Mouse (Mus musculus): ENCODE data around the gene Atrnl1. TPM values are rescaled to one million over a fixed set of nuclear protein-coding genes. Genes with fewer than 3 reads are reported as not detected.

Gene Atrnl1
- polyA plus RNA-seq, 1 experiment, result 5.6 TPM

DNA sequence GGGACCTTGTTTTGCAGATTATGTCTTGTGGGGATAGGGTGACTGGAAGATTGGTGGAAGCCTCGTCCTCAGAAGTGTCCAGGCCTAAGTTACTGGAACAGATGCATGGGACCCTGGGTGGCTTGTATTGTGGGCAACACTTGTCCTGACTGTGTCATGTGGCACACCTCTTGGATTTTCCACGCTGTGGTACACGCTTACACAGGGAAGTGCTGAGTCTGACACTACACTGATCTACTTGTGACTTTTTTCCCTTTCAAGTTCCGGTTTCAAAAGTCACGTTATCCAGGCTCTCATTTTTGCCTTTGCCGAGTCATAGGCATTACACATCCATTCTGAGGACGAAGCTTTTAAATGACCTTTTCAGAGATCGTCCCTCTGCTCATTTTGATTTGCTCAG, 314.0 kb downstream of the Atrnl1 start:
- DNase-seq (ENCODE audit: low read depth in 1 of 2, low spot score in 2 of 2), result no peak
- Histone ChIP-seq H3K36me3 (ENCODE audit: control insufficient read depth, insufficient read depth, low read length) (no peaks in the 10 kb centered on the region), H3K27me3 (ENCODE audit: control insufficient read depth, insufficient read depth, low read length) (no peaks in the 10 kb centered on the region), H3K4me1 (ENCODE audit: control insufficient read depth, insufficient read depth, insufficient read length) (no peaks in the 10 kb centered on the region), H3K27ac (ENCODE audit: insufficient read depth, low read length) (no peak overlapping the region), H3K4me3 (ENCODE audit: extremely low read depth, insufficient read depth, insufficient read length) (no peak overlapping the region)
- WGBS, result 86% methylated on average over 8 of the region's 8 CpGs
- TF ChIP-seq CTCF (IDR thresholded peaks at IDR 0.05; ENCODE audit: extremely low read depth, insufficient read depth, insufficient read length, insufficient replicate concordance), result no peak

DNA sequence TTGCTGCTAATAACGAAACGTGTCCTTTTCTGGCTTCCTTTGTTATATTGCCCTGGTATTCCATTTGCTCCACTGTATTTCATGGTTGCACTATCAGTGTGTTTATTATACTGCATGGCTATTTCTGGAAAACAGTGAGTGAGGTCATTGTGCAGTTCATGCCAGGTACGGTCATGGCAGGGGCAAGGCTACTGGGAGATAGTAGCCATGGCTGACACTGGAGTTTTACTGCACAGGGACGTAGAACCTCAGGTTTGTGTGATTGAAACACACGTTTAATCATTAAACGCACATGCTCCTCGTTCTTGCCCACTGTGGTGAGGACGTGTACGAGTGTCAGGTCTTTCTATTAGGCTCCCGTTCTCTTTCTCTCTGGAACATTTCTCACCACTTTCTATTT, 314.8 kb downstream of the Atrnl1 start:
- Histone ChIP-seq H3K27ac (ENCODE audit: insufficient read depth, low read length) (no peak overlapping the region), H3K4me1 (ENCODE audit: control insufficient read depth, insufficient read depth, insufficient read length) (no peaks in the 10 kb centered on the region), H3K4me3 (ENCODE audit: extremely low read depth, insufficient read depth, insufficient read length) (no peak overlapping the region), H3K27me3 (ENCODE audit: control insufficient read depth, insufficient read depth, low read length) (no peaks in the 10 kb centered on the region), H3K36me3 (ENCODE audit: control insufficient read depth, insufficient read depth, low read length) (no peaks in the 10 kb centered on the region)
- no peak for DNase-seq (ENCODE audit: low read depth in 1 of 2, low spot score in 2 of 2)
- TF ChIP-seq CTCF (IDR thresholded peaks at IDR 0.05; ENCODE audit: extremely low read depth, insufficient read depth, insufficient read length, insufficient replicate concordance), result no peak
- no peak for TF ChIP-seq POLR2A (IDR thresholded peaks at IDR 0.05; ENCODE audit: low read depth, low read length)
- WGBS, result 94% methylated on average over 10 of the region's 10 CpGs

- H3K4me1 ChIP-seq (ENCODE audit: control insufficient read depth, insufficient read depth, insufficient read length), result no peaks in the 10 kb centered on the region
- no peaks in the 10 kb centered on the region for H3K36me3 ChIP-seq (ENCODE audit: control insufficient read depth, insufficient read depth, low read length)
- no peak overlapping the region for H3K4me3 ChIP-seq (ENCODE audit: extremely low read depth, insufficient read depth, insufficient read length)
- H3K27ac ChIP-seq (ENCODE audit: insufficient read depth, low read length), result no peak overlapping the region
- WGBS, result 91% methylated on average over 5 of the region's 5 CpGs
- no peaks in the 10 kb centered on the region for H3K27me3 ChIP-seq (ENCODE audit: control insufficient read depth, insufficient read depth, low read length)
- no peak for DNase-seq (ENCODE audit: low read depth in 1 of 2, low spot score in 2 of 2)
- no peak for TF ChIP-seq CTCF (IDR thresholded peaks at IDR 0.05; ENCODE audit: extremely low read depth, insufficient read depth, insufficient read length, insufficient replicate concordance)
- no peak for TF ChIP-seq POLR2A (IDR thresholded peaks at IDR 0.05; ENCODE audit: low read depth, low read length)
Observed at GRCm38 (mm10) chr19:57926164-57926860, 315.5 kb downstream of the Atrnl1 start.

- no peak overlapping the region for H3K27ac ChIP-seq (ENCODE audit: insufficient read depth, low read length)
- TF ChIP-seq CTCF (IDR thresholded peaks at IDR 0.05; ENCODE audit: extremely low read depth, insufficient read depth, insufficient read length, insufficient replicate concordance) (no peak), POLR2A (IDR thresholded peaks at IDR 0.05; ENCODE audit: low read depth, low read length) (no peak)
- 68% methylated on average over 10 of the region's 10 CpGs for WGBS
- DNase-seq (ENCODE audit: low read depth in 1 of 2, low spot score in 2 of 2), result no peak
- no peaks in the 10 kb centered on the region for H3K4me1 ChIP-seq (ENCODE audit: control insufficient read depth, insufficient read depth, insufficient read length)
- no peaks in the 10 kb centered on the region for H3K27me3 ChIP-seq (ENCODE audit: control insufficient read depth, insufficient read depth, low read length)
- H3K36me3 ChIP-seq (ENCODE audit: control insufficient read depth, insufficient read depth, low read length), result no peaks in the 10 kb centered on the region
- no peak overlapping the region for H3K4me3 ChIP-seq (ENCODE audit: extremely low read depth, insufficient read depth, insufficient read length)
Observed at GRCm38 (mm10) chr19:57926941-57927471, 316.2 kb downstream of the Atrnl1 start.

DNA sequence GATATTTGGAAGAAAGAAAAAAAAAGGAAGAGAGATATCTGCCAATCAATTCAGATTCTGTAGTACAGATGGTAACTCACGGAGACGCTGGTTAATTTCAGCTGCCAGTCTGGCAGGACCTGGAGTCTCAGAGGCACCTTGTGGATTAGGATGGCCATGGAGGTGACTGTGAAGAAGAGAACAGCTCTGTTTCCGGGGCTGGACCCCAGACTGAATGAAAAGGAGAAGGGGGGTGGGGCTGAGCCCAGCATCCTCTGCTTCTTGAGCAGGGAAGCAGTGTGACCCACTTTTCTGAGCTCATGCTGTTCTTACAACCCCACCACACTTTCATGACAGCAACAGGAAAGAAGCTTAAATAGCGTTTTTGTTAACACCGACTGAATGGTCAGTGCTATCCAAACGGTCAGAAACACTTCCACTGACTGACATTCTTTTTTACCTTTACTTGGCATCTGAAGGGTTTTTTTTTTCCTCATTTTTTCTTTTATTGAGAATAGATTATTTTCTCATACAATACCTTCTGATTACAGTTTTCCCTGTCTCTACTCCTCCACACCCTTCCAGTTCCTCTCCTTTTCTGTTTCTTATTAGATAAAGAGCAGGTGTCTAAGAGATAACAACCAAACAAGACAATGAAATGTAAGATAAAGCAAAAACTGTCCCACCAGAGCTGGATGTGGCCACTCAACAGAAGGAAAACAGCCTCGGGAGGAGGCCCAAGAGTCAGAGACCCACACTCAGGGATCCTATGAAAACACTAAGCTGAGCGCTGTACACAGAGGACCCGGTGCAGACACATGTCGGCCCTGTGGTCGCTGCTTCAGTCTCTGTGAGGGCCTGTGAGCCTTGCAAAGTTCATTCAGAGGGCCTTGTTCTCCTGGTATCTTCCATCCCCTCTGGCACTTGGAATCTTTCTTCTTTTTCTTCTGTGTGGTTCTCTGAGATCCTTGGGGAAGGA, 317.0 kb downstream of the Atrnl1 start:
- no peak for DNase-seq (ENCODE audit: low read depth in 1 of 2, low spot score in 2 of 2)
- H3K27me3 ChIP-seq (ENCODE audit: control insufficient read depth, insufficient read depth, low read length), result no peaks in the 10 kb centered on the region
- H3K27ac ChIP-seq (ENCODE audit: insufficient read depth, low read length), result no peak overlapping the region
- H3K4me3 ChIP-seq (ENCODE audit: extremely low read depth, insufficient read depth, insufficient read length), result no peak overlapping the region
- WGBS, result 80% methylated on average over 11 of the region's 11 CpGs
- H3K4me1 ChIP-seq (ENCODE audit: control insufficient read depth, insufficient read depth, insufficient read length), result no peaks in the 10 kb centered on the region
- TF ChIP-seq CTCF (IDR thresholded peaks at IDR 0.05; ENCODE audit: extremely low read depth, insufficient read depth, insufficient read length, insufficient replicate concordance) (no peak), POLR2A (IDR thresholded peaks at IDR 0.05; ENCODE audit: low read depth, low read length) (no peak)
- no peaks in the 10 kb centered on the region for H3K36me3 ChIP-seq (ENCODE audit: control insufficient read depth, insufficient read depth, low read length)

- H3K4me3 ChIP-seq (ENCODE audit: extremely low read depth, insufficient read depth, insufficient read length), result no peak overlapping the region
- no peak for DNase-seq (ENCODE audit: low read depth in 1 of 2, low spot score in 2 of 2)
- TF ChIP-seq POLR2A (IDR thresholded peaks at IDR 0.05; ENCODE audit: low read depth, low read length) (no peak), CTCF (IDR thresholded peaks at IDR 0.05; ENCODE audit: extremely low read depth, insufficient read depth, insufficient read length, insufficient replicate concordance) (no peak)
- no peak overlapping the region for H3K27ac ChIP-seq (ENCODE audit: insufficient read depth, low read length)
- H3K4me1 ChIP-seq (ENCODE audit: control insufficient read depth, insufficient read depth, insufficient read length), result no peaks in the 10 kb centered on the region
- no peaks in the 10 kb centered on the region for H3K27me3 ChIP-seq (ENCODE audit: control insufficient read depth, insufficient read depth, low read length)
- 97% methylated on average over 4 of the region's 4 CpGs for WGBS
- H3K36me3 ChIP-seq (ENCODE audit: control insufficient read depth, insufficient read depth, low read length), result no peaks in the 10 kb centered on the region
Observed at GRCm38 (mm10) chr19:57931626-57932025, 320.8 kb downstream of the Atrnl1 start.
